Mouse (Mus musculus) kidney, embryonic 16.5 days (tissue): ENCODE data around the gene Schip1. TPM values are rescaled to one million over a fixed set of nuclear protein-coding genes. Genes with fewer than 3 reads are reported as not detected.

ENCODE experiments used
- ATAC-seq: fragments of 200-750 bp; cut with Nextera tagmentation; 2 replicates; pipeline ENCODE4 v1.8.0; 2017; ENCODE audit warnings: moderate TSS enrichment; ENCODE audit not compliant: low FRiP score, low TSS enrichment
- H3K27ac ChIP-seq: fragments of 300-500 bp; sonication (generic); 2 replicates; pipeline ENCODE4 v1.5.1; 2014; ENCODE audit warnings: low read length
- H3K27me3 ChIP-seq: fragments of 300-500 bp; sonication (generic); 2 replicates; pipeline ENCODE4 v1.6.1; 2014; ENCODE audit warnings: low read length, control low read depth, mixed read lengths; ENCODE audit not compliant: insufficient read depth
- H3K36me3 ChIP-seq: fragments of 300-500 bp; sonication (generic); 2 replicates; pipeline ENCODE4 v1.6.1; 2014; ENCODE audit warnings: low read length, control low read depth, mixed read lengths; ENCODE audit not compliant: insufficient read depth
- H3K4me1 ChIP-seq: fragments of 300-500 bp; sonication (generic); 2 replicates; pipeline ENCODE4 v1.6.1; 2014; ENCODE audit warnings: low read length, control low read depth, mixed read lengths; ENCODE audit not compliant: insufficient read depth
- H3K4me2 ChIP-seq: fragments of 300-500 bp; sonication (generic); replicated peaks from 2 replicates; pipeline ENCODE4 v1.6.1; 2014; ENCODE audit warnings: low read depth, low read length
- H3K4me3 ChIP-seq: fragments of 300-500 bp; sonication (generic); 2 replicates; pipeline ENCODE4 v1.5.1; 2014; ENCODE audit warnings: mild to moderate bottlenecking, low read length
- H3K9ac ChIP-seq: fragments of 300-500 bp; sonication (generic); replicated peaks from 2 replicates; pipeline ENCODE4 v1.6.1; 2014; ENCODE audit warnings: low read length
- H3K9me3 ChIP-seq: fragments of 300-500 bp; sonication (generic); 2 replicates; pipeline ENCODE4 v1.6.1; 2016; ENCODE audit warnings: low read length, control low read depth
- WGBS: fragments of 180-500 bp; shearing (Covaris S2); extraction: QIAGEN DNeasy Blood & Tissue Kit; methylation state at CpG from one replicate; pipeline ENCODE4 v1.1.7; 2014; 5-methylcytosine and 5-hydroxymethylcytosine counted together
- polyA plus RNA-seq: library from polyadenylated mRNA; unstranded; fragments of >200 nt; fragmentation: Nextera tagmentation; extraction: Ambion mirVana; gene quantifications from 2 replicates; pipeline ENCODE4 v1.2.1, GENCODE M21; 2015

Schip1 gene
- polyA plus RNA-seq, 1 experiment from 2014 or later, result 48.9 TPM

GRCm38 (mm10) chr3:68398691-68399090, 334.1 kb downstream of the Schip1 start:
- Histone ChIP-seq H3K4me1 (no peaks in the 10 kb centered on the region), H3K36me3 (no peaks in the 10 kb centered on the region), H3K9me3 (no peaks in the 10 kb centered on the region), H3K27ac (no peak overlapping the region), H3K9ac (no peak overlapping the region), H3K27me3 (no peaks in the 10 kb centered on the region), H3K4me3 (no peak overlapping the region), H3K4me2 (no peak overlapping the region)
- no peak for ATAC-seq
- 80% methylated on average over 3 of the region's 3 CpGs for WGBS

GRCm38 (mm10) chr3:68400121-68400520, 335.5 kb downstream of the Schip1 start:
- Histone ChIP-seq H3K4me2 (no peak overlapping the region), H3K27me3 (no peaks in the 10 kb centered on the region), H3K4me3 (no peak overlapping the region), H3K9me3 (no peaks in the 10 kb centered on the region), H3K36me3 (no peaks in the 10 kb centered on the region), H3K27ac (no peak overlapping the region), H3K4me1 (no peaks in the 10 kb centered on the region), H3K9ac (no peak overlapping the region)
- ATAC-seq, result no peak
- WGBS, result 74% methylated on average over 7 of the region's 7 CpGs

- Histone ChIP-seq H3K4me1 (no peaks in the 10 kb centered on the region), H3K4me2 (no peak overlapping the region), H3K4me3 (no peak overlapping the region), H3K27ac (no peak overlapping the region), H3K9ac (no peak overlapping the region), H3K27me3 (no peaks in the 10 kb centered on the region), H3K36me3 (no peaks in the 10 kb centered on the region), H3K9me3 (no peaks in the 10 kb centered on the region)
- 74% methylated on average over 4 of the region's 4 CpGs for WGBS
- no peak for ATAC-seq
Observed at GRCm38 (mm10) chr3:68403343-68403742, 338.7 kb downstream of the Schip1 start.

- H3K4me2 ChIP-seq, result no peak overlapping the region
- H3K9ac ChIP-seq, result no peak overlapping the region
- no peaks in the 10 kb centered on the region for H3K4me1 ChIP-seq
- WGBS, result 85% methylated on average over 2 of the region's 2 CpGs
- H3K4me3 ChIP-seq, result no peak overlapping the region
- H3K9me3 ChIP-seq, result no peaks in the 10 kb centered on the region
- H3K27me3 ChIP-seq, result no peaks in the 10 kb centered on the region
- no peak overlapping the region for H3K27ac ChIP-seq
- no peak for ATAC-seq
- no peaks in the 10 kb centered on the region for H3K36me3 ChIP-seq
Observed at GRCm38 (mm10) chr3:68403783-68404217, 339.2 kb downstream of the Schip1 start.

- WGBS, result 76% methylated on average over 5 of the region's 5 CpGs
- no peak overlapping the region for H3K4me2 ChIP-seq
- ATAC-seq, result no peak
Observed at GRCm38 (mm10) chr3:68405724-68406123, 341.1 kb downstream of the Schip1 start.

GRCm38 (mm10) chr3:68412262-68412661, 347.7 kb downstream of the Schip1 start:
- H3K9me3 ChIP-seq, result no peaks in the 10 kb centered on the region
- no peak overlapping the region for H3K27ac ChIP-seq
- H3K4me2 ChIP-seq, result no peak overlapping the region
- H3K4me3 ChIP-seq, result no peak overlapping the region
- no peak; the same call in 1 of the 2 replicates for ATAC-seq
- no peak overlapping the region for H3K9ac ChIP-seq
- H3K27me3 ChIP-seq, result no peaks in the 10 kb centered on the region
- H3K36me3 ChIP-seq, result no peaks in the 10 kb centered on the region
- 28% methylated on average over 3 of the region's 3 CpGs for WGBS
- H3K4me1 ChIP-seq, result 0 out of 2 replicates have a peak, but pooled peaks cover 2% of the 10 kb centered on the region

More at GRCm38 (mm10) chr3:68405724-68406123, 341.1 kb downstream of the Schip1 start:
- Histone ChIP-seq H3K27ac (no peak overlapping the region), H3K9ac (no peak overlapping the region), H3K27me3 (no peaks in the 10 kb centered on the region), H3K4me3 (no peak overlapping the region), H3K9me3 (no peaks in the 10 kb centered on the region), H3K4me1 (no peaks in the 10 kb centered on the region), H3K36me3 (no peaks in the 10 kb centered on the region)

- H3K4me3 ChIP-seq, result no peak overlapping the region
- no peaks in the 10 kb centered on the region for H3K36me3 ChIP-seq
- ATAC-seq, result no peak
- no peak overlapping the region for H3K9ac ChIP-seq
- no peaks in the 10 kb centered on the region for H3K9me3 ChIP-seq
- no peaks in the 10 kb centered on the region for H3K4me1 ChIP-seq
- 89% methylated on average over 4 of the region's 4 CpGs for WGBS
- H3K4me2 ChIP-seq, result no peak overlapping the region
- H3K27ac ChIP-seq, result no peak overlapping the region
- H3K27me3 ChIP-seq, result no peaks in the 10 kb centered on the region
Observed at GRCm38 (mm10) chr3:68419792-68420191, 355.2 kb downstream of the Schip1 start.

GRCm38 (mm10) chr3:68420927-68421326, 356.3 kb downstream of the Schip1 start:
- Histone ChIP-seq H3K4me3 (no peak overlapping the region), H3K9ac (no peak overlapping the region), H3K27me3 (no peaks in the 10 kb centered on the region), H3K4me1 (no peaks in the 10 kb centered on the region), H3K36me3 (no peaks in the 10 kb centered on the region), H3K9me3 (no peaks in the 10 kb centered on the region), H3K27ac (no peak overlapping the region), H3K4me2 (no peak overlapping the region)
- WGBS, result 76% methylated on average over 2 of the region's 2 CpGs
- no peak for ATAC-seq

- Histone ChIP-seq H3K4me1 (no peaks in the 10 kb centered on the region), H3K4me3 (no peak overlapping the region), H3K9me3 (no peaks in the 10 kb centered on the region), H3K27ac (no peak overlapping the region), H3K9ac (no peak overlapping the region), H3K27me3 (no peaks in the 10 kb centered on the region), H3K36me3 (no peaks in the 10 kb centered on the region), H3K4me2 (no peak overlapping the region)
- no peak for ATAC-seq
- WGBS, result 82% methylated on average over 2 of the region's 2 CpGs
Observed at GRCm38 (mm10) chr3:68421849-68422248, 357.2 kb downstream of the Schip1 start.

GRCm38 (mm10) chr3:68428081-68428480, 363.5 kb downstream of the Schip1 start:
- no peak overlapping the region for H3K4me2 ChIP-seq

More at GRCm38 (mm10) chr3:68428081-68428480, 363.5 kb downstream of the Schip1 start:
- 87% methylated on average over 5 of the region's 5 CpGs for WGBS
- Histone ChIP-seq H3K36me3 (no peaks in the 10 kb centered on the region), H3K4me3 (no peak overlapping the region), H3K9ac (no peak overlapping the region), H3K4me1 (no peaks in the 10 kb centered on the region), H3K9me3 (no peaks in the 10 kb centered on the region), H3K27me3 (no peaks in the 10 kb centered on the region), H3K27ac (no peak overlapping the region)
- no peak for ATAC-seq
